Mouse (Mus musculus) adrenal gland, postnatal 25 days (tissue): ENCODE measurements at regions not wholly inside any gene's neighbourhood (a gene's known extent, or its start where the extent isn't known, plus 50 kb on each side); places are given as distances from the start of the nearest gene placed in this dataset.

Source experiments
- DNase-seq: peaks from one replicate; pipeline ENCODE4 v3.0.0; 2021; ENCODE audit warnings: mixed read lengths

DNA sequence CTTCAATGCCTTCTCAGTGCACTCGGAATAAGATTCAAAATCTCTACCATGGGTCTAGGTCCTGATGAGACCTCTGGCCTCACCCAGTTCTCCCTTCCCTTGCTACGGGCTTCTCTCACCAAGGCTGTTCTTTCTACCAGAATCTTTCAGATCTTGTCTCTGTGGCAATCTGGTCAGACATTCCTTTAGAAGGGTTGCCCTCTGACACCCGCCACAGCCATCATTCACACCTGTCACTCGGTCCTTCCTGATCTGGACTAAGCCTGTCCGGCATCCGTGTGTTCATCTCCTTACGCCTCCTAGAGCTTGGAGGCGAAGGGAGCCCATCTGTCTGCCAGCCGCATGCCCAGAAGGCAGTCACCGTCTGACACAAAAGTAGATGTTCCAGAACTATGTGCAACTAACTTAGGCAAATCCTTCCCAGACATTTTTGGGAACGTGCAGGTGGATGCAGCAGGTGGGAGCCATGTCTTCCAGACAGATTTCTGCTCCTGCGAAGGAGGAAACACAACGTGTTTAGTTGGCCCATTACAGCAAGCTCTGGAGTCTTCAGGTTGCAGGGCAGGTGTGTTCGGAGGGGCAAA is 77.7 kb downstream of the Fam76b start:
- DNase-seq, result no peak

DNA sequence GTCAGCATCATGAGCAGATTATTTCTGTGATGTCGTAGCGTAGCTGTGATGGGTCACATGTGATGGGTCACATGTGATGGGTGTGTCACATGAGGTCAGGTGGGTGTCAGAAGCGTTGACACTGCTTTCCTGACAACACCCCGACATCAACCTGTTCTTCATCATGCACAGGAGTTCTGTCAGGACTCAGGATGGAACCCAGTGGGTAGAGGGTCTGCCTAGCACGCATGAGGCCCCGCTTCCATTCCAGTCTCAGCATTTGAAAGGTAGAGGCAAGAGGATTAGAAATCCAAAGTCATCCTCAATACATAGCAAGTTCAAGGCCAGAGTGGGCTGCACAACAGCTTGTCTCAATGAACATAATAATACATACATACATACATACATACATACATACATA is 79.2 kb downstream of the Fam76b start:
- no peak for DNase-seq

DNA sequence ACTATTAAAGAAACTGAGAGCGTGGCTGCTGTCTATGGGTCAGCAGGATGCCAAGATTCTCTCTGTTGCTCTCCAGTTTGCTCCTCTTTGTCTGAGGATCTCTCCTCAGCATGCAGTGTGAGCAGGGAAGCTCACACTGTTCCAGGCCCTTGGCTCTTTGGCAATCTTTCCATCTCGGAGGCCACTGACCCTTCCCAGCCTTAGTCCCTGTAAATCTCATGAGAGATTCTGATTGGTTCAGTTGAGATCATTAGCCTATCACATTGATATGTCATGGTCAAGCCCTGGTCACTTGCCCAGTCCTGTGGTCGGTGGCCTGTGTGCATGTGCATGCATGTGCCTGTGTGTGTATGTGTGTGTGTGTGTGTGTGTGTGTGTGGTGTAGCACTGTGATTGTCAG is 82.1 kb downstream of the Fam76b start:
- no peak for DNase-seq

DNA sequence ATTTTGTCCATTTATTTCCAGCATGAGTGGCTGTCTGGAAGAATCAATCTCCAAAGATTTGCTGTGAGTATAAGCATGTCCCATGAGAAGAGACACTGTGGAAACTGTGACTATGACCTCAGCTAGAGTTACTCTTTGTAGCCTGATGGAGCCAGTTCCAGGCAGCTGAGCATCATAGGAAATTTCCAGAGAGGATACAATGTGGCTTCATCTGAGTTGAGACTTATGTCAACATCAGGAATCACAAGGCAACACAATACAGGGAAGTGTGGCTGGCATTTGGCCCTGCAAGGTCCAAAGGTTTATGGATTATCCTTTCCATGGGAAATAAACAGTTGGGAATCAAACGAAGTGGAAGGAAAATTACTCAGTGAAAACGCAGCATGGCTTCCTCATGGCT is 82.6 kb downstream of the Fam76b start:
- DNase-seq, result no peak

DNA sequence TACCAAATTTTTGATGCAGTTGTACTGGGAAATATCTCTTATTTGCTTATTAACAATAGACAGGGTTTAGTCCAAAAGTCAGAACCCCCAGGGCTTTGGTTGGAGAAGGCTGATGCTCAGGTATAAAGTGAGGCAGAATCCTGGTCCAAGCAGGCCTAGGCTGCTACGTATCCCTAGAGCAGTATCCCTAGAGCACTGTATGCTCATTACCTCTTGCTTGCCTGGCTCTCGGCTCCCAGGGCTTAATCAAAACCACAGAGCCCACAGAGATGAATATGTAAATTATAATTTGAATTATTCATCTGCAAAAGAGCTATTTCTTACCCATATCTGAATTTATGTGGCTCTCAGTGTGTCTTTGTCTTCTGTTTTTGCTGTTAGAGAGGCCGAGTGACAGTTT is 85.9 kb downstream of the Fam76b start:
- no peak for DNase-seq

DNA sequence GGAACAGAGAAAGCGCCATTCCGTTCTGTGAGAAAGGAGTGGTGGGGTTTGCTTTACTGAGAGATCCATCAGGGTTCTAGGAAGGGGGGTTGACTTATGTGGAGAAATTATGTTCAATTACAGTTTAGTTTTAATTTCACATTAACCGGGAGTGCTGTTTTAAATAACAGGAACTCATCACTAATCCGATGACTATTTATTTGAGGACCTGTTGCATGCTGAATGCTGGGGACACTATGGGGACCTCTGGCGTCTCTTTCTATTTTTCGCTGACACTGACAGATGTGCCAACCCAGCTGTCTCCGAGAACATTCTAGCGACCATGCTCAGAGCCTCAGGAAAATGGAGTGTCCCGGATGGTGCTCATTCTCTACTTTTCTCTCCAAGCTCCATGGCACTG is 86.6 kb downstream of the Fam76b start:
- DNase-seq, result no peak

DNA sequence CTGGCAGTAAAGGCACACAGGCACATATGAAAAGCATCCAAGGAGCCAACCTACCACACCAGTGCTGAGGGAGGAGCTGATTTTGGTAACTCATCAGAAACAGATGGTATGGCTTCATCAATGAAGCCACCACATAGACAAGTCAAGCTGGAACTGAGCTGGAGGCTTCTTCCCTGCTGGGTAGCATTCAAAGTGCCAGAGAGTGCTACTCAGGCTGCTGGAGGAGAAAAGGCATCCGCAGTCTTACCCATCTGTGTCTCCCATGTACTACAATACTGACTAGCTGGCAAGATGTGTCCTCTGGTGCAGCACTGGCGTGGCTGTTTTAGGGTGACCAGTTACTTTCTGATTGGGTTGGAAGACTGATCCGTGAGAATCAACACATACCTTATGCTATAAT is 87.3 kb downstream of the Fam76b start:
- DNase-seq, result no peak

DNA sequence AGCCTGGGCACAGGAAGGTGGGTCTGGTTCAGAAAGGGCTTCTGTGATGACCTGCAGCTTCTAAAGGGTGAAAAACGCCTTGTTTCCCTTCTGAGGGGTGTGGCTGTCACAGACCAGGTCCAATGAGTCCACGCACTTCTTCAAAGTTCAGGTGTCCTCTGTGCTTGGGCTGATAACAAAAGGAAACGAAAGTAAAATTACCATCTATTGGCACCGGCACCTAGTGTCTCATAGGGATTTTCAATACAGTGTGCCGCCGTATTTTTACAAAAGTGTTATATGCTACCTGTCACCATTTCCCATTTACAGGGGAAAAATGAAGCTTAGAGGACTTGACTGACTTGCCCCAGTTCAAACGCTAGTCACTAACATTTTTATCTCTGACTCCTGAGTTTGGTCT is 89.3 kb downstream of the Fam76b start:
- no peak for DNase-seq

DNA sequence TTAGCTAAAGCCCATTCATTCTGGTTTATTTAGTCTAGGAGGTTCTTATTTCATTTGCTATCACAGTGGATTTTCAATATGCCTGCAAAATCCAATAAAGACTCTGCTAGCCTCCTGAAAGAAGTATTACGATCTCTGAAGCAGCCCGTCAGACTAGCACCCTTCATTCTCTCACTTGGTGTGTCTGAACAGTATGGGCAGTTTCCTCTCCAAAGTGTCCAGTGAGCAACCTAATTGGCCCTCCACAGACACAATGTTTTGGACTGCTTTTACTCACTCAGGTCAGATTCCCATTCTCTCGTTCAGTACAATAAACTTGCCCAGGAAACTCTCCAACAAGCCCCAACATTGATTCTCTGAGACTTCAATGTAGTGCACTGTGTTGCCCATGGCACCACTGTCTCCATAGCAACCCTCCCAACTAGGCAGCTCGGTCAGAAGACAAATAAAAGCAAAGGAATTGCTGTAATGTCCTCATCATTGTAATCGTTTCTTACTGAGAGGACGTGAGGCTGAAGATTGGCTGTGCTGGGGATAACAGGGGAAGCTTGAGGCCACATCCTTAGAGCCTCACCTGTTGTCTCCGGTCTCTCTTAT is 91.2 kb downstream of the Fam76b start:
- no peak for DNase-seq

DNA sequence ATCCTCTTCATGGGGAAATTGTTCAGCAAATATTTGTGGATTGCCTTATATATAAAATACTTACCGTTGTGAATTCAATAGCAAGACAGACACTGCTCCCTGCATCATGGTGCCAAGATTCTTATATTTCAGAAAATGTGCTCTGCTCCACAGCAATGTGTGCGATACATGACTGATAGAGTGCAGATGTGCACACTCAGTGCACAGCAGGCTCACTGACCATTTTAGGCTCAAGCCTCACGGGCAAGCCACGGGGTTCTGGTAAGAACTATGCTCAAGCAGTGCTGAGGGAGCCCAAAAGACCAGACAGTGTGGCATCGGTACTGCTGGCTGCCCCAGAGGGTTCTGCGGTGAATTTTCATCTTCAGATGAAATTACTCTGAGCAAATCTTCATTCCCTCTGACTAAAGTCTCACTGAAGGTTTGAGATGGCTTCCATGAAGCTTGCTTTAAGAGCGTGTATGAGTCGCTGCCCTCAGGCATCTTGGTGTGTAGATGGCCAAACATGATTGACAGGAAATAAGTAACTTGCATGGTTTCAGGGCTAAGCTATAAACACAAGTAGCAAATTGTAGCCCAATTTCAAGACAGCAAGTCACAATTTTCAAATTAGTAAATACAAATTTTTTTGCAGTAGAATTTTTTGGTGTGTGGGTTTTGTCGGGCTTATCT is 92.4 kb downstream of the Fam76b start:
- DNase-seq, result no peak

DNA sequence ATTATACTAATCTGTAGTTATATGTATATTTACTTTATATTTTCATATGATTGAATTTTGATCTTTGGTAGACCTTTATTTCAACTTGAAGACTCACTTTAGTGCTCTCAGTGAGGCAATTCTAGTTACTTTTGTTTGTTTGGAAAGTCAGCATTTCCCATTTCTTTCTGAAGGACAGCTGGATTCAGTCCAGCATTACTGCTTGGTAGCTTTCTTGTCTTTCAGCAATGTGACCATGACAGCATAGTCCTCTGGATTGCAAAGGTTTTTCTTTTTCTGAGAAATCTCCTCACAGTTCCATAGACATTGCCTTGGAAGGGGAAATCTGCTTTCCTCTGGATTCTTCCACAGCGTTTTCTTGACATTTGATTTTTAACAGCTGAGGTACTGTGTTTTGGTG is 93.1 kb downstream of the Fam76b start:
- no peak for DNase-seq

DNA sequence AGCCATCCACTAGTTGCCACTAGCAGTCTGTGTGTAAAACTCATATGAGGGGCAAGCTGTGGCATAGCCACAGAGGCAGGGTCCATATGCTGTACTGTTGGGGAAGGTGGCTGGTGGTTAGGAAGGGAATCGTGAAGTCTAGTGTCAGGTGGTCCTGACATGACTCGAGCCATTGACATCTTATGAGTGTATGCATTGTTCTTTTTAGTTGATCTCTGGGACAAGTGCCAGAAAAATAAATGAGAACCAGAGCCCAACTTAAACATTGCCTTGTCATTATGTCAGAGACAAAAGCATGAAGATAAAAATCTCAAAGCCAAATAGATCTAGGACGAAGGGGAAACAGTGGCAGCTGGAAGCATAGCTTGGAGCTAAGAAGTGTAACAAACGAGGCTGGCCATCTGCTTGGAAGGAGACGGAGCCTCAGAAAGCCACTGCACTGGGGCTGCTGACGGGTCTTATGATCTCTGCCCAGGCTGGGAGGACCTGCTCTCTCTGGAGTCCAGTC is 104.5 kb downstream of the Fam76b start:
- no peak for DNase-seq

DNA sequence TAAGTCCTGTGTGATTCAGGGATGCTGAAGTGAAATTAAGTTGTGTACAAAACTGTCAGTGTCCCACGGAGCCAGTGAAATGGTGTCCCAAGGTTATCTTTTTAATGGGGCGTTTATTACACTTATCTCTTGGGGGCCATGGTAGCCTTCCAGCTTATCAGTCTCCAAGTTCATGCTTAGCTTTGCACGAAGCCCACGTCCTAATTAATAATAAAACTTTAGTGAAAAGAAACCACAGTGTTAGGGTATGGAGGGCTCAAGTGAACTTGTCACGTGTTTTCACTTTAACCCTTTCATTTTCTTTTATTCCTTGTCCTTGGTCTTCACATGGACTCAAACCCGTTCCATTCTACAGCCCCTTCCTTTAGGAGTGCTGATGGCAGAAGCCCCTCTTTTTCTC is 105.9 kb downstream of the Fam76b start:
- DNase-seq, result no peak

DNA sequence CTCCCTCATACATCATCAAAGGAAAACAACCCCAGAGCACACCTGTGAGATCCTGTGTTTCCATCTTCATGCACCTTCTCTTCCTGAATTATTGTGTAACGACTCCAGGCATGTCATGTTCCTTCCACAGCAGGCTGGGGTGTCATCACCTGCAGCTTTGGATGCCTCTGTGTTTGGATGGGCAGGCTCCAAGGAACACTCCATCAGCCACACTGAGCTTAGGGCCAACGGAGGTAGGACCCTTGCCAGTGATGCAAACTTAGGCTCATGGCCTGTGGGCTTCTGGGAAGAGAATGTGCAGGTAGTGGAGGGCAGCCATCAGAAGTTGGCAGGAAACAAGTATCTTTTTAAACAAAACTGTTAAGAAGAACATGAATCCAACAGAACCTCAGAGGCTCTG is 109.8 kb downstream of the Fam76b start:
- DNase-seq, result no peak

DNA sequence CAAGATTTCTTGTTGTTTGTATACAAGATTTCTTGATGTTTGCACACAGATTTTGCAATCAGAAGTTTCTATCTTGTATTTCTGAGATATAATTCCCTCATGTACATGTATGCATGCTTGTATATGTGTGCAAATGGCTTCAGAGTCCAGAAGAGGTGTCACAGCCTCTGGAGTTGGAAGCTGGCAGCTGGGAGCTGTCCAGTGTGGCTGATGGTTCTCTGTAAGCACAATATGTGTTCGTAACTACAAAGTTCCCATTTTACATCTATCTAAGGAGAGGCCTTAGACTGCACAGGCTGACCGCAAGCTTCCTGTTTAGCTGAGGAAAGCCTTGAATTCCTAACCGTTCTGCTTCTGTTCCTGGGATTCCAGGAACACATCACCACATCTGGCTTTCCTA is 119.0 kb downstream of the Fam76b start:
- DNase-seq, result no peak

DNA sequence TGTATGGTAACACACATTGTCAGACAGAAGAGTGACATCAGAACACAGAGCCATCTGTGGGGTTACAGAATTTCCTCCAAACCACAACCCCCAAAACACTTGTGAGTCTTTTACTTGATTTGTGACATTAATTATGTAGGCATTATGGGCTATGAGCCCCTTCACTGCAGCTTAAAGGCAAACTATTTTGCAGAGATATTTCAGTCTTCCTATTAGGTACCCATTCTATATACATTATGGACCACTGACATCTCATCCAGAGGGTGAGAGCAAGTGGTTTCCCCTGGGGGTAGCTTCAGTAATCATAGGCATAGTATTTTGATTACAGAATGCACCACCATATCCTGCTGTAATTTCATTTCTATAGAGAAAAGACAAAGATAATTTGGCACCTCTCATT is 124.6 kb downstream of the Fam76b start:
- DNase-seq, result no peak

DNA sequence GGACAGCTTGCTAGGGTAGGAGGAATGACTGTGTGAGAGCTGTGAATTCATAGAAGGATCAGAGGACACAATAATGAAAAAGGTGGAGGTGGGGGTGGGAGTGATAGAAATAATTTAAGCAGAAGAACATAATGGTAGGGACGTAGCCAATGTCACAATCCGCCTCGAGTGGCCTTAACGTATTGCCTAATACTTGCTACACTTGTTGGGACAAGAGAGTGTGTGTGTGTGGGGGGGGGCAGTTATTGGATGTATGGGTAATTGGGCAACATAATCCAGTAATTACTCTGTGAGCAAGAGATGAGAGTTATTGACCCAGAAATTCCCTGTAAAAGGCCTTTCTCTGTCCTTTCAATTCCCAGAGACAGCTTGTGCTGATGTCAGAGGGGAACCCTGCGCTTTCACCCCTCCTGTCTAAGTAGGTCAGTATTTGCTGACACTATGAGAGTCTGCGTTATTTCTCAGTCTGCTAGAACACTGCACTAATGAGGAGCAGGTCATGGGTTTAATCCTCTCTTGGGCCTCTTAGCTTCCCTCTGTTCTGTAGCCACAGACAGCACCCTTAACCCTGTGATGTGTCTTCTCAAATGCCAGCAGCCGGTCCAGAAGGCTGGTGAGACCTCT is 135.7 kb downstream of the Fam76b start:
- DNase-seq, result no peak

DNA sequence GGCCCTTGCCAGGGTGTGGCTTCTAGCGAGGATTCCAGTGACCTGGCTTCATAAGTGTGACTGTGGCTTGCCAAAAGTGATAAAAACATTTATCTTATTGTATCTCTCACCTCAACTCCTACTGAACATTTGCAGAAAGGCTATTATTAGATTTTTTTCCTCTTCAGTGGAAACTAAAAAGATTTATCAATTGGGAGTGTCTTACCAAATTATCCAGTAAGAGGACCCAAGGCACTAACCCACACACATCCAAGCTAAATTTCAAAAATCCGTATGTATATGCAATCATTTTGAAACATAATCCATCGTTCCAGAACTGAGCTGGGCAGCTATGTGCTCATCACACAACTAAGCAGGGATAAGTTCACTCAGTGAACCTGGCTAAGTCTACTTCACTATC is 136.3 kb downstream of the Fam76b start:
- no peak for DNase-seq

DNA sequence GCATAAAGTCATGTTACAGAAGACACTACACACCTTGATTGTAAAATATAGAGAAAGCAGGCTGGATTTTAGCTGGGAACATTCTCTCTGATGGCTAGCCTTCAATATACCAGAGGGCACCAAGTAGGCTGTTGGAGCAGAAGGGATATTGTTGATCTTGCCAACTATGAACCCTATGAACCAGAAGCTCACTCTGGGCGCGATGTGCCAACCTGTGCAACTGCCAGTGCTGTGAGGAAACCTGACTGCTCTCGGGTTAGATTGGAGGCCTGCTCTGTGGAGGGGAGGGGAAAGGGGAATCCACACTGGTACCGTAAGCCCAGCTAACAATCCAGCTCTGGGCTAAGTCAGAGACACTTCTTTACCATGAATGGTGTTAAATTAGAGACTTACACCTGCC is 136.7 kb downstream of the Fam76b start:
- no peak for DNase-seq

DNA sequence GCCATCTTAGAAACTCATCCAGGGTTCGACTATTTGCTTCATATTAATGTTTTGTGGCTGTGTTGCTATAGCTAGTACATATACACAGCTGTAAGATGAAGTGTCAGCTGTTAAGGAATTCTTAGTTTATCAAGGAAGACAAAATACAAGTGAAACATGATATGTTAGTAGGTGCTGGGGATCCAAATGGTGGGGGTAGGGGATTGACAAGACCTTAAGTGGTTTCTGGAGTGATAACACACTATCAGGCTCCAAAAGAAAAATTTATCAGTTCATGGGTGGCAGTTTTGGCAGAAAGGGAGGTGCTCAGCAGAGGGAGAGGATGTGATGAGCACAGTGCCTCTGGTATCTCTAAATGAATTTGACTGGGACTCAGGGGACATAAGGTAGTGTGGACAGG is 138.7 kb downstream of the Fam76b start:
- DNase-seq, result no peak

DNA sequence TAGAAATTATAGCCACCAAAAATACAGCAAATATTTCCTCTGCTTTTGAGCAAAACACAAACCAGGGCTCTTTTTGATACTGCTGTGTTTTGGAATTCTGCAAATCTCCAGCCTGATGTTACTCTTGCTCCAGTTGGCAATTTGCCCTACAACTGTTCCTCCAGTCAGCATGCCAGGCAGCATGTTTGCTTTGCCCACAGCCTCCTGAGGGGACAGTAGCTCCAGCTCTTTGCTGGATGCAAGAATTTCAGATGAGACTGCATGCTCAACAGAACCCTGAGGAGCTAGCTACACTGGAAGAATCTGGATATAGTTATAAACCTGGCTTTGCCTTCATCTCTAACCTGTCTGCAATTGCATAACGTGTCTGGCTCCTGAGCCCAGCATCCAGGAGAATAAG is 141.7 kb downstream of the Fam76b start:
- no peak for DNase-seq

DNA sequence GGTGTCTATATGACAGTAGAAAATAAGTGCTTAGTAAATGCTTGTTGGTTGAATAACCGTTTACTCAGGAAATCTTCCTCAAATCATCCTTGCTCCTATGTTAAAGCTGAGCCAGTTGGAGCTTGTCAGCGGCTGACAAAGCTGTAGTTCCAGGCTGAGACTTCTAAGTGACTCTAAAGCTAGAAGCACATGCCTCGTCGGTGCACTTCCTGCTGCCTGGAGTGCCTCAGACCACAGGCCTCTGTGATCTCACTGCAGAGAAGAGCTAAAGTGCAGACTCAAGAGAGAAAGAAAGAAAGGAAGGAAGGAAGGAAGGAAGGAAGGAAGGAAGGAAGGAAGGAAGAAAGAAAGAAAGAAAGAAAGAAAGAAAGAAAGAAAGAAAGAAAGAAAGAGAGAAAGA is 146.1 kb downstream of the Fam76b start:
- no peak for DNase-seq

DNA sequence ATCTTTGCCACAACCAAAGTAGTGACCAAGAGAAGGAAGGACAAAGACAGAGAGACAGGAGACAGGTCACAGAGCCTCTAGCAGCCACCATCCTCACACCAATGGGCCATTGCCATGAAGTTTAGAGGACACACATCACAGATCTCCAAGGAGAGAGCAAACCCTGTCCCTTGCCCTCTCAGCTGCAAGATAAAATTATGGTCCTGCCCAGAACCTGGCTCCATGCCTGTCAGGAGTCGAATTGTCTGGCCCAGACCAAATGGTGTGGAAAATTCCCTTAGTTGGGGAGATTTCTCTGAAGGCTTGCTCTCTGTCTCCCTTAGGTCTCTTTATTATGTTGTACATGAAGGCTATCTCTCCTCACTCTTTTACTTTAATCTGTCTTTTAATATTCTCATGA is 147.4 kb downstream of the Fam76b start:
- DNase-seq, result peak; percentile 9

DNA sequence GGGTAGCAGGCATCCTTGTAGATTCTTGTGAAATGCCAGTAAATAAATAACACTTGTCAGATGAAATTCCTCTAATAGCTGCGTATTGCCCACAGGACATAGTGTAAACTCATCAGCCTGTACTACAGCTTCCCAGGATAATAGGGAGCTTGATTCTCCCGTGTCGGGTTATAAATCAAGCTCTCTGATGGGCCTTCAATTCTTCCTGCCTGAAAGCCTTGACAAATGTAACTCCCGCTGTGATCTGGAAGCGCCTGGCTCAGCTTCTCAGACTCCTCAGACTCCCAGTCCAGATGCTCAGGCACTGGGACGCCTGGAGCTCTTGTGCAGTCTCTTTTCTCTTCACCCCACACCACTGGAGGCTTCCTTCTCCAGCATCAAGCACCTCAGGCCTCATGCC is 151.3 kb downstream of the Fam76b start:
- DNase-seq, result no peak
